Mouse (Mus musculus): ENCODE results near the gene Man1a2.

The Man1a2 gene

GRCm38 (mm10) chr3:100685087-100685762 lies at the start of gene Man1a2:
Gene Man1a2 (minus strand): TSS chr3:100685503.
- peak; percentile 92 for DNase-seq

GRCm38 (mm10) chr3:100734482-100735154 lies 49.3 kb upstream of the Man1a2 start:
- DNase-seq = no peak

GRCm38 (mm10) chr3:100731896-100732295 lies 46.6 kb upstream of the Man1a2 start:
- DNase-seq = no peak

GRCm38 (mm10) chr3:100731347-100731746 lies 46.0 kb upstream of the Man1a2 start:
- DNase-seq = no peak

GRCm38 (mm10) chr3:100728008-100728712 lies 42.9 kb upstream of the Man1a2 start:
- no peak for DNase-seq

- no peak for DNase-seq
Measured at GRCm38 (mm10) chr3:100725960-100726674, 40.8 kb upstream of the Man1a2 start.

GRCm38 (mm10) chr3:100720786-100721300 lies 35.5 kb upstream of the Man1a2 start:
- DNase-seq = no peak

GRCm38 (mm10) chr3:100716241-100716640 lies 30.9 kb upstream of the Man1a2 start:
- no peak for DNase-seq

GRCm38 (mm10) chr3:100715367-100715766 lies 30.1 kb upstream of the Man1a2 start:
- no peak for DNase-seq

GRCm38 (mm10) chr3:100713142-100714005 lies 28.1 kb upstream of the Man1a2 start:
- DNase-seq = no peak

GRCm38 (mm10) chr3:100712140-100712539 lies 26.8 kb upstream of the Man1a2 start:
- no peak for DNase-seq

- DNase-seq = no peak
Measured at GRCm38 (mm10) chr3:100711486-100711885, 26.2 kb upstream of the Man1a2 start.

- DNase-seq = no peak
Measured at GRCm38 (mm10) chr3:100707117-100707516, 21.8 kb upstream of the Man1a2 start.

- no peak for DNase-seq
Measured at GRCm38 (mm10) chr3:100705128-100705667, 19.9 kb upstream of the Man1a2 start.

GRCm38 (mm10) chr3:100703847-100704644 lies 18.7 kb upstream of the Man1a2 start:
- DNase-seq = no peak

- no peak for DNase-seq
Measured at GRCm38 (mm10) chr3:100702875-100703846, 17.9 kb upstream of the Man1a2 start.

- DNase-seq = no peak
Measured at GRCm38 (mm10) chr3:100688747-100689146, 3.4 kb upstream of the Man1a2 start.

GRCm38 (mm10) chr3:100686756-100687155 lies 1.5 kb upstream of the Man1a2 start:
- DNase-seq = no peak

GRCm38 (mm10) chr3:100685763-100686370 lies 564 bp upstream of the Man1a2 start:
- DNase-seq = peak; percentile 82

All from thymus, postnatal 25 days (tissue).